Mouse (Mus musculus): ENCODE measurements around the gene Inpp5a. TPM values are rescaled to one million over a fixed set of nuclear protein-coding genes. Genes with fewer than 3 reads are reported as not detected.
"Not testable (repeated sequence)": the region's sequence is repeated elsewhere in the genome, so short reads cannot be mapped to it uniquely, and the experiment has no call there.

Inpp5a gene
- polyA plus RNA-seq, 1 experiment from 2014 or later: 28.1 TPM

DNA sequence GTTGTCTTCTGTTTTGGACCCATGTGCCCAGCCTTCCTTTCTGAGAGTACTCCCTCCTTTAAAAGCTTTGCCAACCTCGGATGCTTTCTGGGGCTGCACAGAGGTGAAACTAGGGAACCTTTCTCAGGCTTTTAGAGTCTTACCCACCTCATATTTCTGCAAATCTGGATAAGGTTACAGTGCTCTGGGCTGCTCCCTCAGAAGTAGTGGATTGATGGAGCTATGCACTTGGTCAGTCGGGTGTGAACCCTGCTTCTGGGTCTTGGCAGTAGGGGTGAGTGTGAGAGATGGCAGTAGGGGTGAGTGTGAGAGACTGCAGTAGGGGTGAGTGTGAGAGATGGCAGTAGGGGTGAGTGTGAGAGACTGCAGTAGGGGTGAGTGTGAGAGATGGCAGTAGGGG is 46.0 kb downstream of the Inpp5a start:
- 96% methylated on average over 2 of the region's 2 CpGs for WGBS
- not testable (repeated sequence) for H3K27ac ChIP-seq; H3K4me2 ChIP-seq (replicated peaks); H3K9ac ChIP-seq; H3K9me3 ChIP-seq (ENCODE audit: control insufficient read depth, low read length); H3K27me3 ChIP-seq (ENCODE audit: control insufficient read depth, insufficient read depth, low read length); DNase-seq (ENCODE audit: low spot score); H3K36me3 ChIP-seq (replicated peaks; ENCODE audit: control insufficient read depth, insufficient read depth); ATAC-seq (ENCODE audit: low FRiP score); H3K4me3 ChIP-seq (replicated peaks; ENCODE audit: low read length)
- H3K4me1 ChIP-seq (replicated peaks; ENCODE audit: control insufficient read depth, insufficient read depth, low read length): 0 out of 2 replicates have a peak, but pooled peaks cover 12% of the 10 kb centered on the region

DNA sequence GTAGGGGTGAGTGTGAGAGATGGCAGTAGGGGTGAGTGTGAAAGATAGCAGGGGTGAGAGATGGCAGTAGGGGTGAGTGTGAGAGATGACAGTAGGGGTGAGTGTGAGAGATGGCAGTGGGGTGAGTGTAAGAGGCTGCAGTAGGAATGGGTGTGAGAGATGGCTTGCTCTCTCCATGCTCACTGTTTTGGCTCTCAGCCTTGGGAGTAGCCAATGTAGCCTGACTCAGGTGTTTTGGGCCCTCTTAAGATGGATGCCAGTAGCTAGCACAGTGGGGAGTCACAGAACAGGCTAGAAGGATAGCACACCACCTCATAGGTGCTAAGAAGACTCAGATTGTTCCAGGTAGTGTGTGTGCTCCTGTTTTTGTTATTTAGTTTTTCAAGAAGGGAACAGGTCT is 46.8 kb downstream of the Inpp5a start:
- Histone ChIP-seq H3K4me1 (replicated peaks; ENCODE audit: control insufficient read depth, insufficient read depth, low read length) (peaks cover 12% of the 10 kb centered on the region; the same call in 1 of the 2 replicates), H3K36me3 (replicated peaks; ENCODE audit: control insufficient read depth, insufficient read depth) (no peaks in the 10 kb centered on the region), H3K9ac (no peak overlapping the region), H3K27me3 (ENCODE audit: control insufficient read depth, insufficient read depth, low read length) (no peaks in the 10 kb centered on the region), H3K9me3 (ENCODE audit: control insufficient read depth, low read length) (peaks cover 10% of the 10 kb centered on the region; the same call in 1 of the 2 replicates), H3K4me3 (replicated peaks; ENCODE audit: low read length) (no peak overlapping the region), H3K27ac (no peak overlapping the region), H3K4me2 (replicated peaks) (no peak overlapping the region)
- no peak for ATAC-seq (ENCODE audit: low FRiP score)
- no peak for DNase-seq (ENCODE audit: low spot score)

DNA sequence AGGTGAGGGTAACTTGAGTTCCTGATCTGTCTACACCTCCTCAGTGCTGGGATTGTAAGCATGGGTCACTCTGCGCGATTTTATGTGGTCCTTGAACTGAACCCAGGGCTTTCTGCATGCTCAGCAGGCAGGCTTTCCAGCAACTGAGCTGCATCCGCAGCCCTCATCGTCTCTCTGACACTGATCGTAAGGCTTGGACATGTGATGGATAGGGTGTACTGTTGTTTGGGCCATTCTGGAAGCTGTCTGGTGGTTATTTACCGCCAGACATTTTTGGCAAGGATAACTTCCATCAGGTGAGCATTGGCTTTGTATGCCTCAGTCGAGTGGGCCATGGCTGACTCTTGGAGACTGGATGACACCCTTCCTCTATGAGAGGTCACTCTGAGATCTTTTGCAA is 48.0 kb downstream of the Inpp5a start:
- Histone ChIP-seq H3K4me3 (replicated peaks; ENCODE audit: low read length) (no peak overlapping the region), H3K27me3 (ENCODE audit: control insufficient read depth, insufficient read depth, low read length) (no peaks in the 10 kb centered on the region), H3K36me3 (replicated peaks; ENCODE audit: control insufficient read depth, insufficient read depth) (no peaks in the 10 kb centered on the region), H3K9ac (no peak overlapping the region), H3K9me3 (ENCODE audit: control insufficient read depth, low read length) (peaks cover 10% of the 10 kb centered on the region; the same call in 1 of the 2 replicates), H3K4me1 (replicated peaks; ENCODE audit: control insufficient read depth, insufficient read depth, low read length) (peaks cover 18% of the 10 kb centered on the region; the same call in 1 of the 2 replicates), H3K4me2 (replicated peaks) (no peak overlapping the region), H3K27ac (no peak overlapping the region)
- WGBS: 76% methylated on average over 7 of the region's 7 CpGs
- DNase-seq (ENCODE audit: low spot score) (no peak), ATAC-seq (ENCODE audit: low FRiP score) (no peak)

DNA sequence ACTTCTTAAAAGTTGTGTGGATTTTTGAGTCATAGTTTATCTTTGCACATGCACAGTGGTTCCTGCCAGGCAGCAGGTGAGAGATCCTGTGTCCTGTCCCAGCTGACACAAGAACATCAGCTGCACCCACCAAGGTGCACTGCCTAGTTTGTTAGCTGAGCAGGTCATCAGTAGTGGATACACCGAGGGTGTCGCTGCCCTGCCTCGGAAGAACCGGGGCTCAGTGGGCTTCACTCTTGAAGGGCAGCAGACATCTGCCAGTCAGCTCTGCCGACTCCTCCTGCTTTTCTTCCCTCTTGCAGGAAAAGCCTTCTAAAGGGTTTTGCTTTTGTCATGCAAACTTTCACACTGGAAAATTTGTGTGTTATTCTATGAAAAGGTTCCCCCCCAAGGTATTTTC is 48.6 kb downstream of the Inpp5a start:
- ATAC-seq (ENCODE audit: low FRiP score): no peak
- Histone ChIP-seq H3K9me3 (ENCODE audit: control insufficient read depth, low read length) (peaks cover 5% of the 10 kb centered on the region; the same call in 1 of the 2 replicates), H3K4me3 (replicated peaks; ENCODE audit: low read length) (no peak overlapping the region), H3K27me3 (ENCODE audit: control insufficient read depth, insufficient read depth, low read length) (no peaks in the 10 kb centered on the region), H3K4me1 (replicated peaks; ENCODE audit: control insufficient read depth, insufficient read depth, low read length) (peaks cover 18% of the 10 kb centered on the region; the same call in 1 of the 2 replicates), H3K36me3 (replicated peaks; ENCODE audit: control insufficient read depth, insufficient read depth) (no peaks in the 10 kb centered on the region), H3K27ac (no peak overlapping the region), H3K9ac (no peak overlapping the region), H3K4me2 (replicated peaks) (no peak overlapping the region)
- DNase-seq (ENCODE audit: low spot score): no peak
- 49% methylated on average over 5 of the region's 5 CpGs for WGBS

DNA sequence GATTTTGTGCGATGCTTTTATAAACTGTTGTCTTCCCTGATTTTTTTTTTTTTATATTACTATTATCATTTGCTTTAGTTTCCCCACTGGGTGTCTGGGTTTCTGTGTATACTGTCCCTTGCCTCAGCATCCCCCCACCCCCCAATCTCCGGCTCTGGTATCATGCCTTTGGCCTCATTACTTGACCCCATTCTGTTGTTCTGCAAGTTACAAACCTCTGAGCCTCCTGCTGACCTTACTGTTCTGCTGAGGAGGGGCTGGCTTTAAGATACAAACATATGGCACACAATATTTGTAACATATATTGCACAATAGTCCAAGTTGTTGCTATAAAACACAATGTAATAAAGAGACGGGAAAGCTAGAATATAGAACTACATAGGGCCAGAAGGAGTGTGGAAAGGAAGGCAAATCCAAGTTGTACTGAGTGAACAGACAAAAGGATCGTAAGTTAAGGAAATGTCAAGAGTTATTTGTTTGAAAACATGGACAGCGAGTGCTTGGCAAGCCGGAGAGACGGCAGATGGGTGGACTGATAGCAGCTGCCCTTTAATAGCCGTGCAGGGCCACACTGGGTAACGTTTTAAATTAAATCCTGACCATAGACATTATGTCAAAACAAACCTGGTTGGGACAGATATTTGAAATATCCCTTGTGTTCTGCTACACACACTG is 49.2 kb downstream of the Inpp5a start:
- DNase-seq (ENCODE audit: low spot score): no peak
- Histone ChIP-seq H3K27me3 (ENCODE audit: control insufficient read depth, insufficient read depth, low read length) (no peaks in the 10 kb centered on the region), H3K4me2 (replicated peaks) (no peak overlapping the region), H3K9me3 (ENCODE audit: control insufficient read depth, low read length) (no peaks in the 10 kb centered on the region), H3K36me3 (replicated peaks; ENCODE audit: control insufficient read depth, insufficient read depth) (no peaks in the 10 kb centered on the region), H3K4me1 (replicated peaks; ENCODE audit: control insufficient read depth, insufficient read depth, low read length) (peaks cover 18% of the 10 kb centered on the region; the same call in 1 of the 2 replicates), H3K27ac (no peak overlapping the region), H3K4me3 (replicated peaks; ENCODE audit: low read length) (no peak overlapping the region), H3K9ac (no peak overlapping the region)
- no peak for ATAC-seq (ENCODE audit: low FRiP score)
- WGBS: 40% methylated on average over 9 of the region's 9 CpGs

DNA sequence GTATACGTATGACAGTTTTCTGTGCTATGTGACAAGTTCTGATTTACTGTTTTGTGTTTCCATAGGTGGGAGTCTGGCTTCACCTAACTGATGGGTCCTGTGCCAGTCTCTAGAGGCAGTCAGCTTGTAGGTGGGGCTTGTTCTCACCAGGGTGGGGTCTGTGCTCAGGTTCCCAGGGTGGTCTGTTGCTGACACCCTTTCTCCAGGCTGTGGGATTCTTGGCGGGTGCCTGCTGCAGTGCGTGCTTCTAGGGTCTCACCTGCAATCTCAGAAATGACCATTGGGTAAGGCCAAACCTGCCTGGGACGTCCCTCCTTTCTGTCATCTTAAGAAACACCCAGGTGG is 49.7 kb downstream of the Inpp5a start:
- ATAC-seq (ENCODE audit: low FRiP score): no peak
- no peaks in the 10 kb centered on the region for H3K27me3 ChIP-seq (ENCODE audit: control insufficient read depth, insufficient read depth, low read length)

DNA sequence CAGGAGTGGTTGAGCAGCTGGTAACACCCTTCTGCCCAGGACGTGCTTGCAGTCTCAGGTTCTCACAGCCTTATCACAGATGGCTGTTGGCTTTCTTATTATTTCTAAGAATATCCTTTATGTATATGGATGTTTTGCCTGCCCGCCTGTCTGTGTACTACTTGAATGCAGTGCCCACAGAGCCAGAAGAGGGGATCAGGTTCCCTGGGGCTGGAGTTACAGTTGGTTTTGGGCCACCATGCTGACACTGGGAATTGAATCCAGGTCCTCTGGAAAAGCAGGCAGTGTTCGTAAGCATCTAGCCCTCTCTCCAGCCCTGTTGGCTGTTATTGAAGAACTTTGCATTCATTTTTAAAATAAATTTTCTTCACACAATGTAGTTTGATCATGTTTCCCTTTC is 50.1 kb downstream of the Inpp5a start:
- no peak overlapping the region for H3K4me2 ChIP-seq (replicated peaks)
- WGBS: 80% methylated on average over 3 of the region's 3 CpGs

More for the DNA sequence above, 49.7 kb downstream of the Inpp5a start:
- peaks cover 18% of the 10 kb centered on the region; the same call in 1 of the 2 replicates for H3K4me1 ChIP-seq (replicated peaks; ENCODE audit: control insufficient read depth, insufficient read depth, low read length)
- no peak overlapping the region for H3K4me3 ChIP-seq (replicated peaks; ENCODE audit: low read length)
- H3K9me3 ChIP-seq (ENCODE audit: control insufficient read depth, low read length): no peaks in the 10 kb centered on the region
- DNase-seq (ENCODE audit: low spot score): no peak
- H3K9ac ChIP-seq: no peak overlapping the region
- H3K36me3 ChIP-seq (replicated peaks; ENCODE audit: control insufficient read depth, insufficient read depth): no peaks in the 10 kb centered on the region
- H3K4me2 ChIP-seq (replicated peaks): no peak overlapping the region
- 82% methylated on average over 4 of the region's 4 CpGs for WGBS
- peak overlapping the region; percentile 14; the same call in 1 of the 2 replicates for H3K27ac ChIP-seq

DNA sequence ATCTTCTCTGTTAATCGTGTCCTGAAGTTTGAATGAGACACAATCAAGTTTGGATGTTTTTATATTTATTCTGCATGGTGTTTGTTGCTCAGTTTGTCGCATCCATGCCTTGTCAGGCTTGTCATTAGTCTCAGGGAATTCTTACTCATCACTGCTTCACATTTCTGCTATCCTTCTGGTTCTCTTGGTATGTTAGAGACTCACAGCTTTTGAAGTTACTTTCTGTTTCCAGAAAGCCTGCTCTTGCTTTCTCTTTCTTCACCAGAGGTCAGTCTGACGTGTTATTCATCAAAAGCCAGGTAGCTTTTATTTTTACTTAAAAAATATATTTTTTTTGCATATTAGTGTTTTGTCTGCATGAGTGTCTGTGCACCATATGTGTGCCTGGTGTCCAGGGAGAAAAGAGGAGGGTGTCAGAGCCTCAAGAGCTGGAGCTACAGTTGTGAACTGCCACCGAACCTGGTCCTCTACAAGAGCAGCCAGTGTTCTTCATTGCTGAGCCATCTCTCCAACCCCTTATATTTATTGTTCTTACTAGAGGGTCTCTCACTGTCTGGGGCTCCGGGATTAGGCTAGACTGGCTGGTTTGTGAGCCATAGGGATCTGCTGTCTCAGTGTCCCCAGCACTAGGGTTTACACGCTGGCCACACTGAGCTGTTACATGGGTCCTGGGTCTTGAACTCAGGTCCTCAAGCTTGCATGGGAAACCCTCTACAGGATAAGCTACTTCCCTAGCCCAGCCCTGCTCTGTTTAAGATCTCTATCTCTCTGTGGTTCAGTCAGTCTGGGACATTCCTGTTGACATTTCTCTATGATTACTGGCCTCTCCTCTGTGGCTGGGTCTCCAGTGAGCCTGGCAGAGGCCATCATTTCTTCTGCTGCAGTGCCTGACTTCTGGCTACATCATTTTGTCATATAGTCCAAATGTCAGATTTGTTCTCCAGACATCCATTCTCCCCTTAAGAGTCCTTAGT is 51.3 kb downstream of the Inpp5a start:
- Histone ChIP-seq H3K4me3 (replicated peaks; ENCODE audit: low read length) (no peak overlapping the region), H3K36me3 (replicated peaks; ENCODE audit: control insufficient read depth, insufficient read depth) (no peaks in the 10 kb centered on the region), H3K27me3 (ENCODE audit: control insufficient read depth, insufficient read depth, low read length) (no peaks in the 10 kb centered on the region), H3K9ac (no peak overlapping the region), H3K4me2 (replicated peaks) (no peak overlapping the region), H3K9me3 (ENCODE audit: control insufficient read depth, low read length) (no peaks in the 10 kb centered on the region), H3K27ac (no peak overlapping the region), H3K4me1 (replicated peaks; ENCODE audit: control insufficient read depth, insufficient read depth, low read length) (peaks cover 18% of the 10 kb centered on the region; the same call in 1 of the 2 replicates)
- WGBS: 85% methylated on average over 6 of the region's 6 CpGs
- DNase-seq (ENCODE audit: low spot score) (no peak), ATAC-seq (ENCODE audit: low FRiP score) (no peak)

More for the DNA sequence above, 50.1 kb downstream of the Inpp5a start:
- no peaks in the 10 kb centered on the region for H3K27me3 ChIP-seq (ENCODE audit: control insufficient read depth, insufficient read depth, low read length)
- no peak for ATAC-seq (ENCODE audit: low FRiP score)
- no peak for DNase-seq (ENCODE audit: low spot score)
- no peaks in the 10 kb centered on the region for H3K9me3 ChIP-seq (ENCODE audit: control insufficient read depth, low read length)
- H3K36me3 ChIP-seq (replicated peaks; ENCODE audit: control insufficient read depth, insufficient read depth): no peaks in the 10 kb centered on the region
- H3K4me3 ChIP-seq (replicated peaks; ENCODE audit: low read length): no peak overlapping the region
- no peak overlapping the region for H3K9ac ChIP-seq
- H3K27ac ChIP-seq: no peak overlapping the region; the same call in 1 of the 2 replicates
- H3K4me1 ChIP-seq (replicated peaks; ENCODE audit: control insufficient read depth, insufficient read depth, low read length): peaks cover 18% of the 10 kb centered on the region; the same call in 1 of the 2 replicates

DNA sequence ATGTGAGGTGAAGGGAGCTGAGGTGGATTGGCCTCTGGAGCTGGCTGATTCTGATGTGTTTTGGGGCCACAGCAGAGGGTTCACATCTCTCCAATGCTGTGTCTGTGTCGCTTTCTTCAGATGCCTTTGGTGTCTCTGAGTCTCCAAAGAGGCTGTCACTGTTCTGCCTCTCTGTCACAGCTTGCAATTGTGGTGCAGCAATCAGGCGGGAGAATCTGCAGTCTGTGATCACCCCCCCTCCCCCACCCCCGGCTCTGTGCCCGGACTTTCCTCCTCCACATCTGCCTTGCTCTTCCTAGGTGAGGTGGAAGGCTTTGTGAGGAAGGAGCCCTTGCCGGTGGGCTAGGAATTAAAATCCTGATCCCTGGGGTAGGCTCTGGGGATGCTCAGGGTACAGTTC is 52.1 kb downstream of the Inpp5a start:
- Histone ChIP-seq H3K9me3 (ENCODE audit: control insufficient read depth, low read length) (no peaks in the 10 kb centered on the region), H3K4me2 (replicated peaks) (no peak overlapping the region), H3K36me3 (replicated peaks; ENCODE audit: control insufficient read depth, insufficient read depth) (no peaks in the 10 kb centered on the region), H3K4me3 (replicated peaks; ENCODE audit: low read length) (no peak overlapping the region), H3K27ac (no peak overlapping the region), H3K27me3 (ENCODE audit: control insufficient read depth, insufficient read depth, low read length) (no peaks in the 10 kb centered on the region), H3K4me1 (replicated peaks; ENCODE audit: control insufficient read depth, insufficient read depth, low read length) (peaks cover 18% of the 10 kb centered on the region; the same call in 1 of the 2 replicates), H3K9ac (no peak overlapping the region)
- no peak for DNase-seq (ENCODE audit: low spot score)
- 19% methylated on average over 5 of the region's 5 CpGs for WGBS
- ATAC-seq (ENCODE audit: low FRiP score): no peak

All from hindbrain, embryonic 14.5 days (tissue).